Comparison of ENCODE assay signal across 15 mouse cellular contexts in genomic region chr1:171452522-171452921, GRCm38 (mm10).
"Had no signal": no experiment of that assay in that cellular context is flagged by ENCODE, and none has a peak within 500 bp of the region (broad histone marks: within the 10 kb centered on the region; RNA-seq: fewer than 3 reads in every experiment).

No protein-coding gene starts in this region.

- H3K4me1 ChIP-seq: limb, embryonic 15.5 days; midbrain, embryonic 10.5 days; neural tube, embryonic 15.5 days had no signal

- H3K27me3 ChIP-seq: limb, embryonic 15.5 days; lung, embryonic 15.5 days; neural tube, embryonic 15.5 days had no signal

- H3K9ac ChIP-seq: limb, embryonic 15.5 days; lung, embryonic 15.5 days; neural tube, embryonic 15.5 days had no signal

- H3K9me3 ChIP-seq: limb, embryonic 15.5 days; lung, embryonic 15.5 days; midbrain, embryonic 10.5 days; neural tube, embryonic 15.5 days had no signal

- DNase-seq: kidney, adult 11 months; kidney, adult 9 months; layer of hippocampus, adult 9-11 months; layer of hippocampus, postnatal 36 days; midbrain, embryonic 14.5 days; retina, postnatal 1 day; right cerebral cortex, postnatal 4 days; spleen, adult 18-20 months; thymus, postnatal 4 days had no signal

- H3K4me3 ChIP-seq: limb, embryonic 15.5 days; lung, embryonic 15.5 days; midbrain, embryonic 10.5 days; myocyte; neural tube, embryonic 15.5 days had no signal

- H3K36me3 ChIP-seq: limb, embryonic 15.5 days; lung, embryonic 15.5 days; midbrain, embryonic 10.5 days; neural tube, embryonic 15.5 days had no signal

- H3K4me2 ChIP-seq: limb, embryonic 15.5 days; lung, embryonic 15.5 days; neural tube, embryonic 15.5 days had no signal

- H3K27ac ChIP-seq: kidney, postnatal 0 days; limb, embryonic 15.5 days; lung, embryonic 15.5 days; midbrain, embryonic 10.5 days; neural tube, embryonic 15.5 days had no signal
